Mouse (Mus musculus) c-Kit-negative CD71-positive TER-119-positive erythroid progenitor cells, embryonic 14.5 days (primary cell): ENCODE results near the gene Ypel3.

Source experiments
- DNase-seq: peaks from one replicate; pipeline ENCODE4 v3.0.0-alpha.2; 2013; ENCODE audit warnings: low read depth, low spot score

The Ypel3 gene

GRCm38 (mm10) chr7:126815726-126816222 lies 39.0 kb downstream of the Ypel3 start:
- no peak for DNase-seq

- no peak for DNase-seq
These were observed 39.7 kb downstream of the Ypel3 start for GRCm38 (mm10) chr7:126816494-126816893.

DNA sequence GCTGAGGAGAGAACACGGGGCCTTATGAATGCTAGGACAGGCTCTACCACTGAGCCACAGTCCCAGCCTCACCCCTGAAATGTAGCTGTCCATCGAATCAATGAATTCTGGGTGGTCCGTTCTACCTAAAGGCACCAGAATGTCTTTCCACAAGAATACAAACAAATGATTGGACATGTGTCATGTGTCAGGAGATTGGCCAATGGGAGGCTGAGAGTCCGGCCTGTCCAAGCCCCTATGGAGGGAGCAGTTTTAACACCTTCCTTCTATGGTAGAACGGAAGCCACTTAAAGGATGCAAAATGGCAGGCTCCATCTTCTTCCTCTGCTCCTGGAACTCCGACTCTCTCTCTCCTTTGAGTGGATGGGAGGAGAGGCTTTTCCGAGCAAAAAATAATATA lies 40.8 kb downstream of the Ypel3 start:
- DNase-seq: no peak

- DNase-seq: no peak
These were observed 42.1 kb downstream of the Ypel3 start for GRCm38 (mm10) chr7:126818818-126819217.

DNA sequence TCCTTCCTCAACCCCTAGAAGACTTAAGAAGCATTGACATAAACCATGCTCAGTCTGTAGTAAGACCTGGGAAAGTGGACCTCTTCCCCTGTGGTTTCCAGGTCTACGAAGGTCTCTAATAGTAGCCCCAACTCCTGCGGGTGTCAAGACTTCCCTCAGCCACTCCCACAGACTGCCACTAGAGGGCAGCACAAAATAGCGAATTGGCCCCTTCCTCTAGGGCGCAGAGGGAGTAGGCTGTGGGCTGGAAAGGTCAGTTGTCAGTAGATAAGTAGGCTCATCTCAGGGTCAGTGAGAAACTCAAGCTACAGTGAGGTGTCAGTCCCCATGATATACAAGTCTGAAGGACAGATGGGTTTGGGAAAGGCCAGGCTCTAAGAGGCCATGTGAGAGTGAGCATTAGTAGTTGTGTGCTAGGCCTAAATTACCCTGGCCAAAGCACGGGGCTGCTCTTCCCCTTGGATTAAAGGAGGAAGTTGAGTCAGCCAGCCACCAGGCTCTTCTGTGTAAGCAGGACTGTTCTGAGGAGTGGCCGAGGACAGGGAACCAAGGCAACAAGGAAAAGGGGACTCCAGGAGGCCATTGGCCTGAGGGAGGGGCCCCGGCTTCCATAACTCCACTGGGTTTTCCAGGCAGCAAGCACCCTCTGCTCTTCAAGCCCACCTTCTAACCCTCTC lies 45.2 kb downstream of the Ypel3 start:
- peak; percentile 63 for DNase-seq

- DNase-seq: no peak
These were observed 46.0 kb downstream of the Ypel3 start for GRCm38 (mm10) chr7:126822741-126823140.

DNA sequence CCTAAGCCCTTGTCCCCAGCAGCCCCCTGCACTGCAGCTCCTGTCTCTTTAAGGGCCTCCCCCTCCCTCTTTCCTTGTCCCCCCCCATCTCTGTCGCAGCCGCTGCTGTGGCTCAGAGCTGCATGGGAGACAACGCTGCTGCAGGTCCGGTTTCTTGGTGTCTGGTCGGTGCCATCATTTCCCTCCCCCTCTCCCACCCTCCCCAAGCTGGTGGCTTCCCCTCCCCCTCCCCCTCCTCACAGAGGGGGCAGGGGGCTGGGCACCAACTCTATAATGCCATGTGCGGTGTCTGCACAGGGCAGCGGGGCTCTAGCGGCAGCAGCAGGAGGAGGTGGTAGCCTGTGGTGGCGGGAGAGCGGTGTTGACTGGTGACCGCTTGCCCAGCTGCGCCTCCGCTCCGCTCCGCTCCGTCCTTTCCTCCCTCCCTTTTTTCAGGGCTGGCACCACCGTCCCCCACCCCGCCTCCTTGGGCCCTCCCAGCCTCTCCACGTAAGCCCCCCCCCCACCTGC lies 46.5 kb downstream of the Ypel3 start:
- no peak for DNase-seq

- no peak for DNase-seq
These were observed 47.2 kb downstream of the Ypel3 start for GRCm38 (mm10) chr7:126823940-126824339.

DNA sequence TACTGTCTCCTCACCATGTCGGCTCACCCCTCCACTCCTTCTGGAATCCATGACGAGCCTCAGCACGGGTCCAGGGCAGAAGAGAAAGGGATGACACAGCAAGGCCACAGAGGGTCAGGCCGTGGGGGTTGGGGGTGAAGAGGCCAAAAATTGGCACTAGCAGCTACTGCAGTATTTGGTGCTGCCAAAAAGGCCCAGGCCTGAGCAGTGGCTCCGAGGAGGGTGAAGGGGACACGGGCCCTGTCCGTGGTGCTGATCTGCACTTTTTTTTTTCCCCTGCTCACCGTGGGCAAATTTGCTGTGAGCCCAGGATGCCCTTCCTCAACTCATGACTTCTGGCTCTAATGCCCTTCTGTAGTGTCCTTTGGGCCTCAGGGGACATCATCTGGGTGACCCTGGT lies 48.6 kb downstream of the Ypel3 start:
- DNase-seq: no peak

GRCm38 (mm10) chr7:126825952-126826351 lies 49.2 kb downstream of the Ypel3 start:
- DNase-seq: no peak
